ENCODE assay signal across 32 mouse cellular contexts in the genomic region with DNA sequence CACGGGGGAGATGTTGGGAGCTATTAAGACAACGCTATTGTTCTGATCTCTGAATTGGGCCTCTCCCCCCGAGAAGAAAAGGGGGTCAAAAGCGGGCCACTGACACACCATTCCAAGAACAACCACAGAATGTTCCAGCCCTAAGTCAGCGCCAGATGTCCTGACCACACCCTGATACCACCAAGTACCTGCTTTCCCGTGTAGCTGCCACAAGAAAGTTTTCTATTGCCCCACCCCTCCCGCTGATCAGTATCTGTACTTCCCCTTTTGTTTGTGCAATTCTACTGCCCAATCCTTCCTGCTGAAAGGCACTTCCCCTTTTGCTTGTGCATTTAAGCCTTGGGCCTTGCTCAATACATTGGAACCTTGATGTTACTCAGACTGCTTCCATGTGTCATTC. TPM values are rescaled to one million over a fixed set of nuclear protein-coding genes. Genes with fewer than 3 reads are reported as not detected.
"Had no signal": no experiment of that assay in that cellular context is flagged by ENCODE, and none has a peak within 500 bp of the region (broad histone marks: within the 10 kb centered on the region; RNA-seq: fewer than 3 reads in every experiment).

No protein-coding gene starts in this region.

RNA-seq across cellular contexts. Expression of gene Psg19, which starts 38.2 kb away (rescaled TPM):
- total RNA-seq: common myeloid progenitor, adult 5-6 weeks; forebrain, postnatal 0 days; gastrocnemius, adult 18-20 months; gastrocnemius, adult 2 months; gastrocnemius, adult 8-10 months; gastrocnemius, postnatal 10 days; gastrocnemius, postnatal 14 days; gastrocnemius, postnatal 25 days; gastrocnemius, postnatal 36 days; gastrocnemius, postnatal 4 days; heart, adult 18-20 months; heart, adult 2 months; heart, adult 8-10 months had no signal
- polyA plus RNA-seq: cortical plate, adult 2 months; embryonic facial prominence, embryonic 10.5 days; embryonic facial prominence, embryonic 11.5 days; embryonic facial prominence, embryonic 12.5 days; embryonic facial prominence, embryonic 13.5 days; embryonic facial prominence, embryonic 14.5 days; embryonic facial prominence, embryonic 15.5 days; erythroblast, embryonic 14.5 days; forebrain, embryonic 10.5 days; forebrain, embryonic 11.5 days; forebrain, embryonic 12.5 days; forebrain, embryonic 13.5 days; forebrain, embryonic 14.5 days; forebrain, embryonic 15.5 days; forebrain, embryonic 16.5 days; forebrain, postnatal 0 days; gonadal fat pad, adult 2 months; heart, adult 2 months; heart, embryonic 10.5 days; heart, embryonic 11.5 days; heart, embryonic 12.5 days had no signal

RNA-seq across cellular contexts. Expression of gene Psg22, which starts 42.3 kb away (rescaled TPM):
- total RNA-seq: common myeloid progenitor, adult 5-6 weeks; forebrain, postnatal 0 days; gastrocnemius, adult 18-20 months; gastrocnemius, adult 2 months; gastrocnemius, adult 8-10 months; gastrocnemius, postnatal 10 days; gastrocnemius, postnatal 14 days; gastrocnemius, postnatal 25 days; gastrocnemius, postnatal 36 days; gastrocnemius, postnatal 4 days; heart, adult 18-20 months; heart, adult 2 months; heart, adult 8-10 months had no signal
- polyA plus RNA-seq: cortical plate, adult 2 months; embryonic facial prominence, embryonic 10.5 days; embryonic facial prominence, embryonic 11.5 days; embryonic facial prominence, embryonic 12.5 days; embryonic facial prominence, embryonic 13.5 days; embryonic facial prominence, embryonic 14.5 days; embryonic facial prominence, embryonic 15.5 days; erythroblast, embryonic 14.5 days; forebrain, embryonic 10.5 days; forebrain, embryonic 11.5 days; forebrain, embryonic 12.5 days; forebrain, embryonic 13.5 days; forebrain, embryonic 14.5 days; forebrain, embryonic 15.5 days; forebrain, embryonic 16.5 days; forebrain, postnatal 0 days; gonadal fat pad, adult 2 months; heart, adult 2 months; heart, embryonic 10.5 days; heart, embryonic 11.5 days; heart, embryonic 12.5 days had no signal
